Mouse (Mus musculus): ENCODE results near the gene Vmn1r59. TPM values are rescaled to one million over a fixed set of nuclear protein-coding genes. Genes with fewer than 3 reads are reported as not detected.
"Not testable (repeated sequence)": the region's sequence is repeated elsewhere in the genome, so short reads cannot be mapped to it uniquely, and the experiment has no call there.

Gene Vmn1r59
- not detected in 2 replicates for polyA plus RNA-seq (2016; fragmentation: Nextera tagmentation; extraction: Ambion mirVana)

DNA sequence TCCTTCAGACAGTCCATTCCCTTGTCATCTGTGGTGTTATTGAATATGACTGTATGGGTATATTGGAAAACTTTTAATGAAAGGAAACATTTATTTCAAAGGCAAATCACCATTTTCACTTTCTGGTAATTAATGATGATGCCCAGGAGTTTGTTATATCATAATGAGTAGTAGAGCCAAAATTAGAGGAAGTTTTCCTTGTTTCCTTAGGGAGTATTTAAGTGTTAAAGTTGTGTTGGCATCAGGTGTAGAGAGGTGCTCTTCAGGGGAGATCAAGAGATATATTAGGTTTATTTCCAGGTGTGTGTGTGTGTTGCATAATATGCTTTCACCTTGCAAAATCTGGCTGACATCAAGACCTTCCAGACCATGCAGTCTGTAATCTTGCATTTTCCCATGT is at the start of gene Vmn1r59:
Gene Vmn1r59, minus strand, starts transcription at position 101 of the 400 bp plus-strand sequence.
- Histone ChIP-seq H3K4me2 (replicated peaks) (no peak within 1 kb of the TSS), H3K9ac (no peak within 1 kb of the TSS)
- no peak for ATAC-seq (ENCODE audit: low FRiP score, low read depth)

DNA sequence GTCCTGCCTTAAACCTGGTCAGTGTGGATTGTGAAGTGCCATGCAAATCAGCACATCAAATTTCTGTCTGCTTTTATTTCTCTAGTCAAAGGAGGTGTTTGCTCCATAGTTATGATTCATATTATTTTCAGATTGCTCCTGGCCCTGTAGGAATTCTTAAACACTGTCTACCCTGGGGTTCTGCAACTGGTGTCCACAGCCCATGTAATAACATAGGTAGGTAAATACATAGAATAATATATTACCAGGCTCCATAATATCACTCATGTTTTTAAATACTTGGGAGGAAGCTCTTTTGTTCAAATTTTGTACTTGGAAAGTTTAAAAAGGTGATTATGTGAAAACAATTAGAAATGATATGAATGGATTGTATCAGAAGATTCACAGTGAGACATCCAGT is 37.3 kb upstream of the Vmn1r59 start, which contains the start of gene Vmn2r28:
Gene Vmn2r28, minus strand, starts transcription at position 101 of the 400 bp plus-strand sequence.
- H3K4me3 ChIP-seq; H3K9me3 ChIP-seq; ATAC-seq (ENCODE audit: low FRiP score, low read depth); H3K4me2 ChIP-seq (replicated peaks); H3K27ac ChIP-seq; H3K9ac ChIP-seq; H3K27me3 ChIP-seq (replicated peaks); H3K36me3 ChIP-seq; H3K4me1 ChIP-seq: not testable (repeated sequence)

More for the DNA sequence above, at the start of gene Vmn1r59:
- H3K27ac ChIP-seq, result no peak within 1 kb of the TSS
- no peak within 1 kb of the TSS for H3K4me3 ChIP-seq
- H3K36me3 ChIP-seq, result no peaks in the 10 kb centered on the region
- peaks cover 39% of the 10 kb centered on the region for H3K9me3 ChIP-seq
- no peaks in the 10 kb centered on the region for H3K4me1 ChIP-seq
- no peaks in the 10 kb centered on the region for H3K27me3 ChIP-seq (replicated peaks)

DNA sequence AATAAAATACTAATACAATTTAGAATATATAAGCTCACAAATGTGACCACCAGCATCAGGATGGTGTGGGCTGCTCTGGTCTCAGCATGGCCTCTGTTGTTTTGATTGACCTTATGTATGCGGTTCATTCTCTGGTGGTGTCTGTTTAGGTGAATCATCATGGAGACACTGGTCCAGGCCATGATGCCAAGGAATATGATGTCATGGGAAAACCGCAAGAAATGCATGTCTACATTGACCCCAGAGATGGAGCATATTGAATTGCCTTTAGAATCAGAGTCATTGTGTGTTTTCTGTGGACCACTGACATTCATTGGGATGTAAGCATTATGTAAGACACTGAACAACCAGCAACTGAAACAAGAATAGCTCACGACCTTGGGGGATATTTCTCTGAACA is 2.6 kb downstream of the Vmn1r59 start:
- H3K4me1 ChIP-seq; H3K4me2 ChIP-seq (replicated peaks); H3K36me3 ChIP-seq; ATAC-seq (ENCODE audit: low FRiP score, low read depth); H3K9ac ChIP-seq; H3K27ac ChIP-seq; H3K4me3 ChIP-seq; H3K27me3 ChIP-seq (replicated peaks): not testable (repeated sequence)
- peaks cover 37% of the 10 kb centered on the region for H3K9me3 ChIP-seq
- WGBS, result 66% methylated on average over 3 of the region's 3 CpGs

DNA sequence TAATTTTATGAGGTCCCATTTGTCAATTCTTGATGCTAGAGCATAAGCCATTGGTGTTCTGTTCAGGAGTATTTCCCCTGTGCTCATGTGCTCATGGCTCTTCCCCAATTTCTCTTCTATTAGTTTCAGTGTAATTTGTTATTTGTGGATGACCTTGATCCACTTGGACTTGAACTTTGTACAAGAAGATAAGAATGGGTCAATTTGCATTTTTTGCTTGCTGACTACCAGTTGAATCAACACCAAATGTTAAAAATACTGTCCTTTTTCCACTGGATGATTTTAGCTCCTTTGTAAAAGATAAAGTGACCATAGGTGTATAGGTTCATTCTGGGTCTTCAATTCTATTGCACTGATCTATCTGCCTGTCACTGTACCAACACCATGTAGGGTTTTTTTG is 7.9 kb downstream of the Vmn1r59 start:
- Histone ChIP-seq H3K36me3 (no peaks in the 10 kb centered on the region), H3K9me3 (peaks cover 15% of the 10 kb centered on the region), H3K4me1 (no peaks in the 10 kb centered on the region), H3K27ac (no peak overlapping the region), H3K4me3 (no peak overlapping the region), H3K4me2 (replicated peaks) (no peak overlapping the region), H3K27me3 (replicated peaks) (no peaks in the 10 kb centered on the region), H3K9ac (no peak overlapping the region)
- no peak for ATAC-seq (ENCODE audit: low FRiP score, low read depth)

DNA sequence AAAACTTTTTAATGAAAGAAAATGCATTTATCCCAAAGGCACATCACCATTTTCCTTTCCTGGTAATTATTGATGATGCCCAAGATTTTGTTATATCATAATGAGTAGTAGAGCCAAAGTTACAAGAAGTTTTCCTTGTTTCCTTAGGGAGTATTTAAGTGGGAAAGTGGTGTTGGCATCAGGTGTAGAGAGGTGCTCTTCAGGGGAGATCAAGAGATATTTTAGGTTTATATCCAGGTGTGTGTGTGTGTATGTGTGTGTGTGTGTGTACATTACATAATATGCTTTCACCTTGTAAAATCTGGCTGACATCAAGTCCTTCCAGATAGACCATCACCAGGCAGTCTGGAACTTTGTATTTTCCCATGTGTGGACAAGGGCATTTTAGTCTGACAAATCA is 43.3 kb downstream of the Vmn1r59 start, which contains the start of gene Vmn1r58:
Gene Vmn1r58, minus strand, starts transcription at position 101 of the 400 bp plus-strand sequence.
- not testable (repeated sequence) for H3K4me1 ChIP-seq; H3K4me2 ChIP-seq (replicated peaks); H3K27me3 ChIP-seq (replicated peaks); H3K9me3 ChIP-seq; H3K4me3 ChIP-seq; ATAC-seq (ENCODE audit: low FRiP score, low read depth); H3K36me3 ChIP-seq; H3K27ac ChIP-seq; H3K9ac ChIP-seq

DNA sequence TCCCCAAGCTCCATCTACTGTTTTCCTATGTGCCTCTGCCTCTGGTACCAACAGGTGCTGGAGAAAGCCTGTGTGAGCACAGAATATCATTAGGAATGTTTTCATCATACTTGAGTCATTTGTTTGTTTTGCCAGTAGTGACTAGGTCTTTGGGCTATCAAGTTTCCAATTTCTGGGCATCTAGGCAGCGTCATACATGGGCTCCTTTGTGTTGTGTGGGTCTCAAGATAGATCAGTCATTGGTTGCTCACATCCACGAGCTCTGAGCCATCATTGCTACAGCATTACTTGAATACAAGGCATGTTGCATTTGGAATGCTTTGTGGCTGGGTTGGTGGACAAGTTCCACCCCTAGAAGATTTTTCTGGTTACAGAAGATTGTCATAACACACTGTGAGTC is 50.4 kb downstream of the Vmn1r59 start:
- H3K9me3 ChIP-seq, result peaks cover 32% of the 10 kb centered on the region; the same call in 1 of the 2 replicates

More for the DNA sequence above, 50.4 kb downstream of the Vmn1r59 start:
- no peaks in the 10 kb centered on the region for H3K4me1 ChIP-seq
- H3K27me3 ChIP-seq (replicated peaks), result no peaks in the 10 kb centered on the region
- 45% methylated on average over 2 of the region's 2 CpGs for WGBS
- no peak overlapping the region for H3K4me2 ChIP-seq (replicated peaks)
- H3K4me3 ChIP-seq, result no peak overlapping the region
- no peaks in the 10 kb centered on the region for H3K36me3 ChIP-seq
- H3K9ac ChIP-seq, result no peak overlapping the region
- ATAC-seq (ENCODE audit: low FRiP score, low read depth), result no peak
- H3K27ac ChIP-seq, result no peak overlapping the region

Other genes with a start within 250 kb of the Vmn1r59 start
- gene Vmn1r57, start 238.3 kb downstream of the Vmn1r59 start, polyA plus RNA-seq (2016; fragmentation: Nextera tagmentation; extraction: Ambion mirVana), result not detected in 2 replicates
- gene Gm5065, start 106.2 kb downstream of the Vmn1r59 start, polyA plus RNA-seq (2016; fragmentation: Nextera tagmentation; extraction: Ambion mirVana), result not detected in 2 replicates
- gene Nlrp2, start 105.7 kb downstream of the Vmn1r59 start, polyA plus RNA-seq (2016; fragmentation: Nextera tagmentation; extraction: Ambion mirVana), result not detected in 2 replicates
- gene Vmn1r58, start 43.4 kb downstream of the Vmn1r59 start, polyA plus RNA-seq (2016; fragmentation: Nextera tagmentation; extraction: Ambion mirVana), result not detected in 2 replicates
- not detected in 2 replicates for gene Vmn2r28, start 37.2 kb upstream of the Vmn1r59 start, polyA plus RNA-seq (2016; fragmentation: Nextera tagmentation; extraction: Ambion mirVana)
- gene Vmn1r60, start 90.5 kb upstream of the Vmn1r59 start, polyA plus RNA-seq (2016; fragmentation: Nextera tagmentation; extraction: Ambion mirVana), result not detected in 2 replicates
- not detected in 2 replicates for gene Vmn1r61, start 156.5 kb upstream of the Vmn1r59 start, polyA plus RNA-seq (2016; fragmentation: Nextera tagmentation; extraction: Ambion mirVana)
- gene Vmn1r62, start 216.9 kb upstream of the Vmn1r59 start, polyA plus RNA-seq (2016; fragmentation: Nextera tagmentation; extraction: Ambion mirVana), result not detected in 2 replicates

Measured in neural tube, embryonic 12.5 days (tissue).